Mouse (Mus musculus) kidney, adult 8-10 months (tissue): ENCODE measurements around the gene Grap2.

Source experiments
- DNase-seq, 2 experiments: peaks; one replicate each; pipeline ENCODE4 v3.0.0; 2022

The Grap2 gene

DNA sequence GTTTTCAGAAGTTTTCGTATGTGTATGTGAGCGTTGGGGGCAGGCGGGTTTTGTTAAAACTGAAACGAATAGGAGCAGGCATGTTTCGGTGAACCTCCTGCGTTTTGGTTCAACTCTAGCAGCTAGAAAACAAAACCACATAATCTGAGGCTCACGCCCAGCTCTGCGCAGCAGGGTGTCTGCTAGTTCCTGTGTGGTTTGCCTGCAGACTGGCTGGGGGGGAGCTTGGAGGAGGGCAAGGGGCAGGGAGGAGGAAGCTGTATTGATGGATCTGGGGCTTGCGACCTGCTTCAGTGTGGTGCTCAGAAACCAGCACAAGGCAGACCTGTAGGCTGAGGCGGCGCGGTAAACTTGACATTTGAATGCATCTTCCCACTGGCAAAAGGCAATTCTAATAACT is at the start of gene Grap2:
TSS of gene Grap2 (plus strand) at position 304 of the 400 bp plus-strand sequence.
- DNase-seq = no peak

DNA sequence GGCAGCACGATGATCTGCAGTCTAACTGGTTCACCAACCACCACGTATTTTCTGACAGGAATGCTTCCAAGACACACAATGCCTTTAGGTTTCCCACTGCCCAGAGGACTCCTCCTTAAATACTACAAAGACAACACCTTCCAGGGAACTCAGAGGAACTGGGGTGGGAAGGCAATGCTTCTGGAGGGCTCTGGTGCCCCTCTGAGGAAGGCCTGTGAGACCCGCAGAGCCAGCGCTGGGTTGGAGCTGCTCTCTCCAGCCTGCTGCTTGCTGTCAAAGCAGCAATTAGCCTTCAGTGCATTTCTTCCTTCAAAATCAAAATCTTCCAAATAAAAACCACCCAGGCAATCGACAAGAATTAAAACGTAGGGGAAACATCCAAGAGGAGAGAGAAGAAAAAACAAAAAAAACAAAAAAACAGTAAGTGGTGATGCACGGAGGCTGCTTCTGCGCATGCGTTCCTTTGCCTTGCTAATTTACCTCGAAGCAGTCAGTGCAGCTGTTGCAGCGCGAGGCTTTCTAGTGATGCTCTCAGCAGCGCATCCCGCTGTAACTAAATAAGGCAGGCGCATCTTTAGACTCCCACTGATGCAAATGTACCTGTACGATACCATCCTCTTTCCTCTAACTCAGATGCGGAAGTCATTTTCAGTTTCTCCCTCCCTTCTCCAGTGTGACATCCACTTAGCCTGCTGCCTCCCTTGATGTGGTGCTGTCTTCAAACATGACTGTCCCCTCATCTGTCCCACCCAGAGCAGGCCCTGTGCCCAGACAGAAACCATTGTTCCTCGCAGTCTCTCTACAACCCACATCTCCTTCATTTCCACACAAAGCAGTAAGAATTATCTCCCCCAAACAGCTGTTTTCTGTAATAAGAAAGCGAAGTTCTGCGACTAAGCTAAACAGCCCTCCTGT is 42.2 kb upstream of the Grap2 start:
- no peak for DNase-seq

DNA sequence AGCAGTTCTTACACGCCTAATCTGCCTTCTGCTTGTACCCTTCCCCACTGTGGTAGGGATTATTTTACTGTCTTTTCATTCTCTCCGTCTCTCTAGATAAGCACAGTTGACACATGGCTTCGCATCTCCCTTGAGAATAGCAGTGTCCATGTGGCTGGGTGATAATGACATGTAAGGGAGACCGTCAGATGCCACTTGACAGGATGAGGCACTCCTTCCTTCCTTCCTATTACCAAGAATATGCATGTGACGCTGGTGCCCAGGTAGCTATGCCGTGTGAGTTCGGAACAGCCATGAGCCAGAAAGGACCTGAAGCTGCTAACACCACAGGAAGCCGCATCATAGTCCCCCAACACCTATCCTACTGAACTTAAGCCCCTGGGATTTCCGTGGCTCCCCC is 41.4 kb upstream of the Grap2 start:
- no peak for DNase-seq

DNA sequence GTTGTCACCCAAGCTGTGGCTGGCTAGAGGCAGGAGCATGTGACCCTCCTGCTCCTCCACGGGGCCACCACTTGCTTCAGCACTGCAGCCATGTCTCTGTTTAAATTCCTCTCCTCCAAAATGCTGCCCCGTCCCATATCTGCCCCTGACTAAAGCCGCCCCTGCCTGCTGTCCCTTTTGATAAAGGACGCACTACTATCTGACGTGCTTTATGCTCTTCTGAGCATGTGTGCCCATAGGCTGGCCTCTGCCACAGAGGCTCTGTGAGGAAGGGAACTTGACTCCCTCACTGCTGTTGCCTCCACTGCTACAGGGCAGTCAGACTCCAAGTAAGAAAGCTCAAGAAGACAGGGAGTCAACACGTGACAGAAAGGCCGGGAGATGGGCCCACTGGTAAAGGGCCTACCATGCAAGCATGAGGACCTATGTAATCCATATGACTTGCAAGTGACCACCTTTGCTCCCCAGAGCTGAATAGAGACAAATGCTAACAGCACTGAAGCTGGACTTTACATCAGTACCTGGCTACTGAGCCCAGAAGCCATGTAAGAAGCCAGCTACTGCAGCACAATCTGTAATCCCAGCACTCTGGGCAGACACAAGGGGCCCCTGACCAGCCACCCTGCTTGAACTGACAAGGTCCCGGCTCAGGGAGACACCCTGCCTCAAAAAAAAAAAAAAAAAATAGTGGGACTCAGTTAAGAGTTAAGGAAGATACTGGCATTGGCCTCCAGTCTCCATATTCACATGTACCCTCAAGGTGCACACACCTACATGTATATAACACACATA is 39.9 kb upstream of the Grap2 start:
- no peak for DNase-seq

DNA sequence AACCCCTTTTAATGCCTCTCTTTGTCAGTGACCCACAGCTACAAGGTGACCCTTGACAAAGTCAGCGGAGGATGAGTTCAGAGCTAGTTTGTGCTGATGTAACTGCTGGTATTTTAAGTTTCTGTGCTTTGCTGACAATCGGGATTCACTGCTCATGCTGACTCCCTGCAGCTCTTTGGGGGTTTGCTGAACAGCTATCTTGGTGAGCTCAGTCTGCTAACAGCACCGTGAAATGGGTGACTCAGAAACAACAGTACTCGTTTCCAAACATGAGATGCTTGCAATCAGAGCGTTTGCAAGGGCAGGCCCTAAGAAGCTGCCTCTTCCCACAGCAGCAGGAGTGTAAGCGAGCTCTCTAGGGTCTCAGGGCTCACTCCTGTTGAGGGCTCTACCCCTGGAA is 39.1 kb upstream of the Grap2 start:
- no peak for DNase-seq

DNA sequence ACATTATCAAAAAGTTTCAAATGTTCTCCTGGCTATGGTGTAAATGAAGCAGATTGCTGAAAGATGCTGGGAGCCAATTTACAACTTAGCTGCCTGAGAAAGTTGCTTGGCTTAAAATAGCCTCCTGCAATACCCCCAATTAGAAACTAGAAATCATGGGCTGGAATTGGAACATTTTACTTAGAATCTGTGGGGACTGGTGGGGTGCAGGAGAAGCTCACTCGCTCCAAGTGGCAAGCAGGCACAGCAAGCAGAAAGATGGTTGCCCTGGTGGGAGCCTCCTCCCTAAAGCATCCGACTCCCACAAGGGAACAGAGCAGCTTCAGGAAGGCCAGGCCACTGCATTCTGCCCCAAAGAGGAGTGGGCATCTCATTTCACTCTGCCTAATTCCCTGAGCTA is 36.3 kb upstream of the Grap2 start:
- DNase-seq = no peak

DNA sequence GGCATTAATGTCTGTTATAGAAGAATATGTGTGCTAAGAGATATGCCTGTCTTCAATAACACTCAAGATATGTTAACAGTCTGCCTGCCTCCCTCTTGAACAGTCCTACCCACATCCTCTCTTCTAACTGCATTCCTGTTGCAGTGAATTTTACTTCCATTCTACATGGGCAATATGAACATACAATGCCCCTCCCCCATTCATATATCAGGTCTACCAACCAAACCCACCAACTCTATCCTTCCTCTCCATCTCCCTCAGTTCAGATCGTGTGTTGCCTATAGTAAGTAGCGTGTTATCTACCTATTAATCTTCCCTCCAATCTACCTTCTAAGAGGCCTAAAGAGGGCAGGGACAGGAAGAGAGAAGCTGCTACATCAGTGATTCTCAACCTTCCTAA is 34.3 kb upstream of the Grap2 start:
- no peak for DNase-seq

DNA sequence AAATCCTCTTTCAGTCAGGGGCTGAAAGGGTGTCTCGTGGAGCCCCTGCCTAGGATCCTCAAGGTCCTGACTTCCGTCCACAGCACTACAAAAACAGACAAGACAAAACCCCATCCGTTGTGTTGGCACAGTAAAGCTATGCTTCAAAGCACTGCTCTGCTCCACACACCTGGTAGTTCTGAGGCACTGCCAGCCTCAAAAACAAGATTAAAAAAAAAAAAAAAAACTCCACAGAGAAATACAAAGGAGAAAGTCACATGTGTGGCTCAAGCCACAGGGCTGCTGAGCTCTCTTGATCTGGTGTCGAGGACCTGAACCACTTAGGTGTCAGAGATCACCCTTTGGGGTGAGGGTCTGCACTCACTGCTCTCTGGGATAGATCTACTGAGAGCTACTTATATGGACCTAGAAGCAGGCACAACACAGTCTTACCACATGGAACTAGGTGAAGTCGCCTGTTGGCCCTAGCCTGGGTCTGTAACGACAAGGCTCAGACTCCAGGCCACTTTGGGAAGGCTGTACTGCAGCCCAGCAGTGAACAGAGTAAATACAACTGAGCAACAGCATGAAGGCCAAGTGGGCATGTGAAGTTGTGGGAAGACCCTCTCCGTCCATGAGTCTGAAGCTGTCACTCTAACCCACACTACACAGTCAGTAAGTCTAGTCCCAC is 33.6 kb upstream of the Grap2 start:
- DNase-seq = no peak

DNA sequence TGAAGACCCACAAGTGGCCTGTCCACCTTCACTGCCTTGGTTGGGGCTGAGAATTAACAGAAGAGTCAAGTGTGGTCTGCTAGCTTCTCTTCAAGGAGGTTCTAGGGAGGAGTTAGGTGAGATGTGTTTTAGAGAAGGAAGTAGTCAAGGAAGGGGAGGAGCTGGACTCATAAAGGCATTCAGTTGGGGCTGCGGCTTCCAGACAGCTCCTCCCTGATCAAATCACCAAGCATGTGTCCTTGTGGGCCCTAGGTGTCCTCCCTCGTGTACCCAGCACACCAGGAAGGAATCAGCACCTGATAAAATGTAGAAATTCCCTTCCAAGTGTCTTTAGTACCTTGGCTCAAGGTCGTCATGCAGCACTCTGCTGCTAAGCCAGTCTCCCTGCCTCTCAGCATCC is 28.3 kb upstream of the Grap2 start:
- no peak for DNase-seq

DNA sequence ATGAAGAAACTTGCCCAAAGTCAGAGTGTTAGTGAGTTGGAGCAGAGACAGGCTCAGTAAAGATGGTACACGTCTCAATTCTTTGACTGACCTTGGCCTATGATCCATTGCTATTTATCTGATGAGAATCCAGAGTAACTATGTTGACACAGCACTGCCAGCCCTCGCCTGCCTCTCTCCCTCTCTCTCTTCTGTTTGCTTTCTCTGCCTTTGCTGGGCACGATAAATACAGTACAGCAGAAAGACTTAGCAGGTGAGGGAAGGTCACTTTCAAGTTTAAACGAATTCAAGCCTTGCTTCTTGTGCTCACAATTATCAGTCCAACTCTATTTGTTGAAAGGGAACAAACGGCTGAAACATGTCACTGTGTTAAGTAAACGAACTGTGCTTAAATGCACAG is 27.0 kb upstream of the Grap2 start:
- DNase-seq = no peak

DNA sequence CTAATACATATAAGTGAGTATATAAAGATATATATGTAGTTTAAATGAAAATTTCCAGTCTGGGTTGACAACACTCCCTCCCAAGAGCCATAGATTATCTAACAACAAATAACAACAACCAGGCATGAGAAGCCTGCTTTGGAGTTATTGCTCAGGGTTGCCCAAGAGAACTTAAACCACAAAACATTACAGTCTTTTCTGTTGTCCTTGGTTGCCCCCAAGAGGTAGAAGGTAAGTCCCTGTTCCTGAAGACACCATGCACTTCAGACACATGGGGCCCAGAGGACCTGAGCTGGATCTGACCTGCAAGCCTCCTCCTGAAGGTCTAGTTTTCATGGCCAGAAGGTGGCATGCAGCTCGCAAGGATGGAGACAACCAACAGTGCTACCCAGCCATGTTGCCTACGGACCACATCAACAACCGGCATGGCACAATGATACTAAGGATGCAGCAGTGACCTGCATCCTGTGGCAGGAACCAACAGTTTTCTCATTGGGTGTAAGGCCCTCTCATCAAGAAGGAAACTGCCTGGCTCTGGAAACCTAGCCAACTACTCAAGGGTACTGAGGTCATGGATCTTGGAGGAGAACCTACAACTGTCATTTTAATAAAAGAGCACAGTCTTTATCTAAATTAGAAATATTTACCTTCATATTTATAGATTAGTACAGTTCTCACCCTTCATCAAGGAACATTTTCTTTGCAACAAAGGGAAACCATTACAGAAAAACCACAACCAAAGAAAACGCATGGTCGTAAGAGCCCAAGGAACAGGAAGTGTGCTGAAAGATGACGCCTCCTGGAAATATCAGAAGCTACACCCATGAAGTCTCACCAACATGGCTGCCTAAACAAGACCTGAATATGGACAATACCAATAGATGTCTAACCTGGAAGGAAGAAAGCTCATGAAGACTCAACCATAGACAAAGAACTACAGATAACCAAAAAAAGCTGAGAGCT is 17.3 kb upstream of the Grap2 start:
- DNase-seq = no peak

DNA sequence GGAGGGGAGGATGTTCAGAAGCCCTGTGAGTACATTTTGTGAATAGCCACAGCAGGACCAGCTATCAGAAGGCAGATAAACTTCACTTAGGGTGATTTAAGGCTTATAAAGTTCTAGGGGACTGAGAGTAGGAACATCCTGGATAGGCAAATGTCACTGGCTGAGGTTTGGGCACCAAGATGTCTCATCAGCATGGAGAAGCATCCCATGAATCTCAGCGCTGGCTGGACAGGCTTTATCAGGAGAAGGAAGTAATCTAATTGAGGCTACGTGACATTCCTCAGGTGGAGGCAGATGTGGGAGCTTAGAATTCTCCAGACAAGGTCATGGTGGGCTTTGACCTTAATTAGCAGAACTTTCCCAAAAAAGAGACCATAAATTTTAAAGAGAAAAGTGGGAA is 16.4 kb upstream of the Grap2 start:
- DNase-seq = no peak

DNA sequence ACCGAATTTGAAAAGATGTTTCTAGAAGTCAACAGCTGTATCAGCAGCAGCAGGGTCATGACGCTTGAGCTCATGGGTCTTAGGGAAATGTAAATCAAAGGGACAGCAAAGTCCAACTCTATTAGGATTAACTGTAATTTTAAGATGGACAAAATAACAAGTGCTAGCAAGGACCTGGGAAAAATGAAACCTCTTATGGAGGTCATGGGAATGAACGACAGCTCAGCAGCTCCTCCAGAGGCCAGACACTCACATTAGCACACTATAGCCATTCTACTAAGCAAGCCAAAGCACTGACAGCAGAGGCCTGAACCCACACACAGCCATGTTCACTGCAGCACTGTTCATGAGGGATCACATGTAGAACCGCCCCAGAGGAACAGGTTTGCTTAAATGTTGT is 14.6 kb upstream of the Grap2 start:
- DNase-seq = no peak

DNA sequence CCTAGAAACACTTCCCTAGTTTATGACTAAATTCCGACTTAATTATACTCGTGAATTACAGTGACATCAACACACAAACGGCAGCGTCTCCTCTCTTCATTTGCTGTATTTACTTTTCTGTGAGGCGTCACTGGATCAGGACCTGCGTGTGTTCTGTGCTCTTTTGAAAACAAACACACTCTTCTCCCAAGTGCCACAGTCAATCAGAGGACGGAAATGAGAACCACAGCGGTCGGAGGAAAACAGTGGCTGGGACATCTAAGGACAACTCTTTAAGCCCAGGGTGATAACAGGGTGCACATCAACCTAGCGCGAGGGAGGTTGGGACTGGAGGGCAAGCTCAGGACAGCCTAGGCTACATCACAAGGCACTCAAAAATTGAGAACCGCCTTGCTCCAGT is 12.9 kb upstream of the Grap2 start:
- no peak for DNase-seq

DNA sequence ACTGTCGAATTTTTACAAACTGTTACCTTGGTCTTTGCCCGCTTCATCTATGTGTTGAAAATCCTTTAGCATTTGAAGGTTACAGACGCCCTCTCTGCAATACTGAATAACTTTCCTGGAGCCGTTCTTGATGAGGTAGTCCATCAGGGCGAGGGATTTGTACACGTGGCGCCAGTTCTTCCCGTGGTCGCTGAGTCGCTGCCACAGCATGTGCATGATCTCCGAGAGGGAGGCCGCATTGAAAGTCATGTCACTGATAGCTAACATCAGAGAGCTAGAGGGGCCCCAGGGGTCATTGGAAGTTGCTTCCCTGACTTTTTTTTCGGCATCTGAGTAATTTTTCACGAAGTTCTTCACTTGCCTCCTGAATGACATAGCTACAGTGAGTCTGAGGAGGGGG is 12.4 kb upstream of the Grap2 start:
- DNase-seq = no peak

DNA sequence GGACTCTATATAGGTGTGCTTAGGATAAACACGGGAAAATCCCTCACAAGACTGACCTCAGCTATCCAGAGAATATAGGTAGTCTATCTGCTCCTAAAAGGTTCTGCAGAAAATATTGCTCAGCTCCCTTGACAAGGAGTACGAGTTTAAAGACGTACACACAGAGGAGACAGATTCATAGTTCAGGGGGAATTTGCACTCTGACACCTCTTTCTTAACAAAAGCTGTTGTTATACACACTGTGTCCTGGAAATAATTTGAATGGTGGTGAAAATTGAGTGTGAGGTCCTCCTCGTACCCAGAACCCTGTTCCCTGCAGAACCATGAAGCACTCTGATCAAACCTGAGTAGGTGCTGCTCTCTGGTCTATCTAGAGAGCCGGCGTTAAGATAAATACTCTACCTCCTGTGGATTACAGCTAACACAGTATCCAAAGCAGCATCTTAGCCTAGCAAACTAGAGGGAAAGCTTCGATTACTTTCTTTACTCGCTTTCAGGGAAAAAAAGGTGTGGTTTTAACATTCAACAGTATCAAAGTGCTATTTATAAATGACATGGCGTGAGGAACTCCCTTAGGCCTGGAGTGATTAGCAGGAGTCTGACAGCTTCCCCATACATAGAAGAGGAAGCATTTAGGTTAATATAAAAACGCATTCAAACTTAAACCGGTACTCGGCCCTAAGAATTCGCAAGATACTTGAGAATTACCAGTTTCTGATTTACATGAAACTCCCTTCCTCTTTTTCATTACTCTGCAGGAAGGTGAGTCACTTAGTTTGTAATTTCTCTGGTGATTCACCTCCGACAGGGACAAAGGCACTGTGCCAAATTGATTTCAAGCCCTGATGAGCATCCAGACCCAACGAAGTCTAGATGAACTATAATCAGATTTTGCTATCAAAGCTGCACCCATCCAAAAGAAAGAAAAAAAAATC is 11.5 kb upstream of the Grap2 start:
- DNase-seq = no peak

DNA sequence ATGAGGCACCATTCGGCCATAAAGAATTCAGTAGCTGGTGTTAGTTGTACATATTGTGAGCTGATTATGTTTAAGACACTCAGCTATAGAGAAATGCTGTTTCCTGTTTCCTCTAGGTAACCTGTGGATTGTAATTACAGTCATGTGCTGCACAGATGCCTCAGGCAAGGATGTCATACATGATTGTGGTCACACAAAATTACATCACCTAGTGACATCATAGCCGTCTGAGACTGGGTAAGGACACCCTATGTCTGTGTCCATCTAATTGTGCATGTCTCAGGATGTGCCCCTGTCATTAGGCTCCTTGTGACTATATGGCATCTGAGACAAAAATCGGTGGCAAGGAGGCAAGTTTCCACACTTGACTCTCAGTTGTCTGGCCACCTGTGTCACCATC is 9.9 kb upstream of the Grap2 start:
- no peak for DNase-seq

DNA sequence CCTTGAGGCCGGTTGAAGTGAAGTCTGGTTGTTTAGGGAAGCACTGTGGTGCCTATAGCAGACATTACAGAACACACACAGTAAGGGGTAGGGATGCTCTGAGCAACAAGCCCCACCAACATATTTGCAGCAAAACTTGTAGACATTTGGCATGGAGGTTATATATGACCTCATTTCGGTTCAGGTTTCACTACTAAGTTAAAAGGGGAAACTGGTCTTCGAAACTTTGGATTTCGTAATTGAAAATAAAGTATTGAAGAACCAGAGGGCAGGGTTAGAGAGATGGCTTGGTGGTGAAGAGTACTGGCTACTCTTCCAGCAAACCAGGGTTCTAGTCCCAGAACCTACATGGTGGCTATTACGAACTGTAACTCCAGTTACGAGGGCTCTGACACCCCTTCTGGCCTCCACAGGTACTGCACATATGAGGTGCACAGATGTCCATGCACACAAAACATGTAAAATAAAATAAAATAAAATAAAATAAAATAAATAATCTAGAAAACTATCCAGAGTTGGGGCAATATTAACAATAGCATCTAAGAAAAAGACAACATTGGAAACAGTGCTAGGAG is 8.7 kb upstream of the Grap2 start:
- no peak for DNase-seq

DNA sequence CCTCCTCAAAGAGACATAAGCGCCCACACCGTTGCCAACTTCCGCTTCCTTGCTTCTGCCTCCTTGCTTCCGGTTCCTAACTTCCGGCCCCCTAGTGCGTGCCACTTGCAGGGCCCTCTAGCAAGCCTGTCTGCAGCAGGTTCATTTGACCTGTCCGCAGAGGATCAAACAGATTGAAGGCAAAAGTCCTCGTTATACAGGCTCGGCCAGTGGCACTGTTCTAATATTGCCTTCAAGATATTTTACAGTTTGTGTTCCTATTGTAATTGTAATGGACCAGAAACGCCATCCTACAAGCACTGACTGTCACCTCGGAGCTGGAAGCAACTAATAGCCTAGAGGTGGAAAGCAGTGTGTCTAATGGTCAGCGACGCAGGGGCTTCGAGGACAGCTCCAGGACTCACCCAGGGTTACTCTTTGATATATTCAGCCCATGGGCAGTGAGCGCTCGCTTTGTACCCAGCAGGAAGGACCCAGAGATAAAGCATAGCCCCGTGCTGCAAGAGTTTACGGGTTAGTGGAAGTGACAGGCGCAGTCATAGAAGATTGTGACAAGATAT is 7.2 kb upstream of the Grap2 start, which contains the start of gene Enthd1:
TSS of gene Enthd1 (minus strand) at position 51 of the 560 bp plus-strand sequence.
- no peak for DNase-seq

DNA sequence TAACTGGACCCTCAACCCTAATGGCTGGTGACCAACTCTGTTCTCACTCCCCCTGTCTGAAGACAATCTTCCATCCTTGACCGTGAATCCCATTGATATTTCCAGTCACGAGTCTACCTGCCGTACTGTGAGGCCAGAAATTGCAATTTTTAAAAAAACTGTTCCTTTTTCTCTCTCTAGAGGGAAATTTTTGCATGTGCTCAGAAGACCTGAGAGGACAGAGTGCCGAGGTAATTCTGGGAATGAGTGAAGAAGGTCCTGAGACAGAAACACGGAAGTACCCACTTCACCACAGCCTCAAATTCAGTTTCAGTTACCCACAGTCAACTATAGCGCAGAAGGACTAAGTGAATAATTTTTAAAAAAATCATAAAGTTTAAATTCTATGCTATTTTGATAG is 5.7 kb upstream of the Grap2 start:
- no peak for DNase-seq
